Mouse (Mus musculus) lung, embryonic 15.5 days (tissue): ENCODE data around the gene Aco2. TPM values are rescaled to one million over a fixed set of nuclear protein-coding genes. Genes with fewer than 3 reads are reported as not detected.
A peak's percentile ranks its signal among the peaks of the same experiment; 100 is the strongest.
"Not testable (repeated sequence)": the region's sequence is repeated elsewhere in the genome, so short reads cannot be mapped to it uniquely, and the experiment has no call there.

Experiments
- ATAC-seq: fragments of 200-750 bp; cut with Nextera tagmentation; 2 replicates; pipeline ENCODE4 v1.8.0; 2017; ENCODE audit warnings: moderate number of reproducible peaks, borderline replicate concordance; ENCODE audit not compliant: low FRiP score, low TSS enrichment; ENCODE audit errors: extremely low read depth
- H3K27ac ChIP-seq: fragments of 300-500 bp; sonication (generic); 2 replicates; pipeline ENCODE4 v1.5.1; 2015; ENCODE audit warnings: moderate library complexity, mild to moderate bottlenecking, inconsistent platforms
- H3K27me3 ChIP-seq: fragments of 300-500 bp; sonication (generic); 2 replicates; pipeline ENCODE4 v1.6.1; 2015; ENCODE audit warnings: inconsistent platforms
- H3K36me3 ChIP-seq: fragments of 300-500 bp; sonication (generic); 2 replicates; pipeline ENCODE4 v1.6.1; 2015; ENCODE audit warnings: inconsistent platforms
- H3K4me1 ChIP-seq: fragments of 300-500 bp; sonication (generic); 2 replicates; pipeline ENCODE4 v1.6.1; 2015; ENCODE audit warnings: inconsistent platforms
- H3K4me2 ChIP-seq: fragments of 300-500 bp; sonication (generic); 2 replicates; pipeline ENCODE4 v1.6.1; 2015; ENCODE audit warnings: inconsistent platforms, mild to moderate bottlenecking, moderate library complexity
- H3K4me3 ChIP-seq: fragments of 300-500 bp; sonication (generic); 2 replicates; pipeline ENCODE4 v1.5.1; 2015; ENCODE audit warnings: mild to moderate bottlenecking, inconsistent platforms
- H3K9ac ChIP-seq: fragments of 300-500 bp; sonication (generic); 2 replicates; pipeline ENCODE4 v1.6.1; 2015; ENCODE audit warnings: inconsistent platforms
- H3K9me3 ChIP-seq: fragments of 300-500 bp; sonication (generic); 2 replicates; pipeline ENCODE4 v1.6.1; 2016; ENCODE audit warnings: inconsistent platforms
- WGBS: fragments of 180-500 bp; shearing (Covaris S2); methylation state at CpG from one replicate; pipeline ENCODE4 v1.1.7; 2015; 5-methylcytosine and 5-hydroxymethylcytosine counted together
- polyA plus RNA-seq: library from polyadenylated mRNA; unstranded; fragments of >200 nt; fragmentation: Nextera tagmentation; extraction: Ambion mirVana; gene quantifications from 2 replicates; pipeline ENCODE4 v1.2.1, GENCODE M21; 2015

Aco2 gene
- polyA plus RNA-seq, 1 experiment from 2014 or later: 173 TPM

DNA sequence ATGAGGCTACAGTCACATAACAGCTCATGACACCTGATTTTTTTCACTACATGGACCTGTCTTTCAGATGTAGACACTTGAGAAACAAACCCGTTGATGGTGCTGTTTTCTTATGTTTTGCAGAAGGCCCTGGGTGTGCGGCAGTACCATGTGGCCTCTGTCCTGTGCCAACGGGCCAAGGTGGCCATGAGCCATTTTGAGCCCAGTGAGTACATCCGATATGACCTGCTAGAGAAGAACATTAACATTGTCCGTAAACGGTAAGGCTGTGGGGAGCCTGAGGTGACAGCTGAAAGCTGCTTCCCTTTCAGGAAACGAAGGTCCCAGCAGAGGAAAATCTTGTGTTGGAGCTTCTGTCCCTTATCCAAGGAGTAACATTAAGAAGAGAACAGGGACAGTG lies 17.1 kb downstream of the Aco2 start:
- no peaks in the 10 kb centered on the region for H3K9me3 ChIP-seq
- 85% methylated on average over 7 of the region's 7 CpGs for WGBS
- ATAC-seq: no peak

DNA sequence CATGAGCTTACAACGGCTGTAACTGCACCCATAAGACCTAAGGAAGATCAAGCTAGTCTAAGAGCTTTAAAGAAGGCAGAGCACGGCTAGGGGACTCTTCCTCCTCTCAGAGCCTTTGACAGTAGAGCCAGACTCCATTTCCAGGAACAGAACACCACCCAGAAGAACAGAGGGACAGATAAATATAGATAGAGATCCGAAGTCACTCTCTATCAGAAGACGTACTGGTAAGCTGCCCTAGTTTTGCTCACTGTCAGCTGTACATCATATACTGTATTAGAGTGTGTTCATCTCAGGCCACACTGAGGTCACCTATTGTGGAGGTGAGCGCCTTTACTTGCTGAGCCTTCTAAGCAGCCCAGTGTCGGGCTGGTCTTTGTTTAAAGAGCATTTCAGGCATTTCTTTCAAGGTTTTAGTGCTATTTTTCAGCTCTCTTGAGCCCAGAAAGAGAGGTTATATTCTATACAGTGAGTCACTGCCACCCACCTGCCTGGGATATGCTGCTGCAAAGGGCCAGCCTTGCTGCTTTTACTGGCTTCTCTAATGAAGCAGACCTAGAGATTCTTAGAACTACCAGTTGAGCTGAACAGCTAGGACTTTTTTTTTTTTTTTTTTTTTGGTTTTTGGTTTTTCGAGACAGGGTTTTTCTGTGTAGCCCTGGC lies 19.2 kb downstream of the Aco2 start:
- Histone ChIP-seq H3K27ac (no peak overlapping the region), H3K4me2 (no peak overlapping the region), H3K9ac (no peak overlapping the region), H3K4me3 (no peak overlapping the region), H3K27me3 (no peaks in the 10 kb centered on the region), H3K9me3 (no peaks in the 10 kb centered on the region), H3K4me1 (no peaks in the 10 kb centered on the region), H3K36me3 (peaks cover 49% of the 10 kb centered on the region)
- ATAC-seq: no peak
- 84% methylated on average over 7 of the region's 7 CpGs for WGBS

More for the DNA sequence above, 17.1 kb downstream of the Aco2 start:
- Histone ChIP-seq H3K27me3 (no peaks in the 10 kb centered on the region), H3K9ac (no peak overlapping the region), H3K4me1 (no peaks in the 10 kb centered on the region), H3K36me3 (peaks cover 34% of the 10 kb centered on the region), H3K4me3 (no peak overlapping the region), H3K27ac (no peak overlapping the region), H3K4me2 (no peak overlapping the region)

DNA sequence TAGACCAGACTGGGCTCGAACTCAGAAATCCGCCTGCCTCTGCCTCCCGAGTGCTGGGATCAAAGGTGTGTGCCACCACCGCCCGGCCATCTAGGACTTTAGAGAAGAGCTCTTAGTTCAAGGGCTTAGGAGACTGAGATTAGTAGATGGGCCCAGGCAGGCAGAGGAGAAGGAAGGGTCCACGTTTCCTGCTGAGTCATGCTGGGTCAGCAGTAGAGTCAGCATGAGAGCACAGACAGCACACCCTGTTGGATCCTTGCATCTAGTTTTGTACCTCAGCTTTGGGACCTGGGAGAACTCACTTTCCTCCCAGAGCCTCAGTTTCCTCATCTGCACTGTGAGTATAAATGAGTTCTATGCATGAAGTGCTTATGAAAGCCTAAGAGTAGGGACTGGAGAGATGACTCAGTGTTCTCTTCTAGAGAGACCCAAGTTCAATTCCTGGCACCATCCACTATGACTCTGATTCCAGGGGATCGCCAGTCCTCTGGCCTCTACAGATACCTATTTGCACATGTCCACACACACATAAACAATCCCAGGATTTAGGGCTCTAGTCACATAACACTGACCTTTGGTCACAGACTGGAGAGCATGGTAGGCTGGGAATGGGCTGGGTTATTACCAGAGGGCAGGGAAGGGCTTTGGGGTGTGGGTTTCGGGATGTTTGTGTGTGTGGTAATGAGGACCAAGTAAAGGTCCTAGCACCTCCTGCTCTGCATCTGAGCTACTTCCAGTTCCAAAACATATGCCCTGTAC lies 19.9 kb downstream of the Aco2 start:
- no peak for ATAC-seq
- Histone ChIP-seq H3K4me2 (no peak overlapping the region), H3K27me3 (no peaks in the 10 kb centered on the region), H3K27ac (no peak overlapping the region), H3K9ac (no peak overlapping the region), H3K9me3 (no peaks in the 10 kb centered on the region), H3K4me3 (no peak overlapping the region), H3K4me1 (no peaks in the 10 kb centered on the region), H3K36me3 (peaks cover 54% of the 10 kb centered on the region)
- WGBS: 86% methylated on average over 8 of the region's 8 CpGs

DNA sequence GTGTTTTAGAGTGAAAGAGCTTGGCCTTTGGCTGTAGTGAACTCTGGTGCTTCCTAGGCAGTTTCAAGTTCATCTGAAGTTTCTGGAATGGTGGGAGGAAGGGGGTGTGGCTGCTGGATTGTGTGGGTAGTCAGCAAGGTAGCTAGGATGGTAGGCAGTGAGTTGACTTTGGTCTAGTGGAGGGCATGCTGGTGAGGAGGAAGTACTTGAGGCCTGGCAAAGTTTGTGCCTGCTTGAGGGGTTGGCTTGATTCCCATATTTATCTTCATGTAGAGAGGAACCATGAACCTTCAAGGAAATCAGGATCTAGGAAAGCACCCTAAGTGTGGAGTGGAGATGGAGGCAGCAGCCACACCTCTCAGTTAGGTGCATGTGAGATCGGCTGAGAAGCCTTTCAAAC lies 21.9 kb downstream of the Aco2 start:
- Histone ChIP-seq H3K9me3 (no peaks in the 10 kb centered on the region), H3K4me1 (no peaks in the 10 kb centered on the region), H3K9ac (no peak overlapping the region), H3K36me3 (peaks cover 57% of the 10 kb centered on the region), H3K4me3 (no peak overlapping the region), H3K27me3 (no peaks in the 10 kb centered on the region), H3K4me2 (no peak overlapping the region), H3K27ac (0 out of 2 replicates have a peak overlapping the region, but pooled peaks have one; percentile 4)
- WGBS: 73% methylated on average over 1 of the region's 1 CpGs
- peak; percentile 52 for ATAC-seq

DNA sequence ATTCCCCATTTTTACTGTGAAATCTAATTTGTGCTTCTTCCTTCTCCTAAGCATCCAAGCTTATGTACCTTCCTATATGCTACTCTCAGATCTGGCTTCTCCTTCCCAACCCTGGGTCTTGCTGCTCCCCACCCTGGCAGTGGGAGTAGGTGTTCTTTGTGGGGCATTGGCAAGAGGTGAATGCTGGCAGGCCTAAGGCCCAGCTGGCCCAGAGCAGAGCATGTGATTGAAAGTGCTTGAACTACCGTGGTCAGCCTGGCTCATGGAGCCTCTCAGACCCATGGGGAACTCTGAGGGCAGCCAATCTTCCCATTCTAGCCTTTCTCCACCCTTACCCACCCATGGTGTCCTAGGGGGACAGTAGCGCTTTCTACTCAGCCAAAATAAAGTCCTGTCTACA lies 24.3 kb downstream of the Aco2 start:
- Histone ChIP-seq H3K4me3 (no peak overlapping the region), H3K36me3 (peaks cover 60% of the 10 kb centered on the region), H3K27me3 (no peaks in the 10 kb centered on the region), H3K27ac (no peak overlapping the region), H3K4me1 (no peaks in the 10 kb centered on the region), H3K9ac (no peak overlapping the region), H3K9me3 (no peaks in the 10 kb centered on the region), H3K4me2 (no peak overlapping the region)
- WGBS: 92% methylated on average over 2 of the region's 2 CpGs
- ATAC-seq: no peak

DNA sequence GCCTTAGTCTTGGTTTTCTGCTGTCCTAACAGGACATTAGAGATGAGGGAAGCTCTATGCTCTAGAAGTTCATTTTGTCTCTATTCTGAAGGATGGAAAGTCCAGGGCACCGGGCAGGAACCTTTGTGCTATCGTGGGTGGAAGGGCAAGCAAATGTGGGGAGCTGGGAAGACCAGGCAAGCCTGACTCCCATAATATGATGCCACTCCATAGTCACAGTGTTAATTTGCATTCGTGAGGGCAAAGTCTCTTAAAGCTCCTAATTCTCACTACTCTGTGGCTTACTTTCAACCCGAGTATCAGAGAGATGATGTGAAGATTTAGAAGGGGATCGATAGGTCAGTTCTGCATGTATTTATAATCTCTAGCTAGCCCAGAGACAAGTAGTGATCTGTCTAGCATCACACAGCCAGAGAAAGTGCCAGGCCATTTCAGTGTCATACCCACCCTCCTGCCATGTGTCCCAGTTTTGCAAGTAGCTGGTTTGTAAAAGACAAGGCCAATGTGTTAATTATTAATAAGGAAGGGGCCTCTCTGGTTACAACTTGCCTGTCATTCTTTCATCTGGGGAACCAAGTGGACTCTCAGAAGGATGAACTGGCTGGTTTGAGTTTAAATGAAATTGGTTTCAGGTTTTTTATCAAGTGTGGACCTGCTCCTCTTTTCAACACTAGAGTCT lies 25.6 kb downstream of the Aco2 start:
- H3K4me3 ChIP-seq: no peak overlapping the region
- H3K9ac ChIP-seq: no peak overlapping the region
- H3K27ac ChIP-seq: no peak overlapping the region
- 83% methylated on average over 5 of the region's 5 CpGs for WGBS
- H3K4me1 ChIP-seq: no peaks in the 10 kb centered on the region
- no peak for ATAC-seq
- H3K9me3 ChIP-seq: no peaks in the 10 kb centered on the region
- no peak overlapping the region for H3K4me2 ChIP-seq
- no peaks in the 10 kb centered on the region for H3K27me3 ChIP-seq
- H3K36me3 ChIP-seq: peaks cover 56% of the 10 kb centered on the region

DNA sequence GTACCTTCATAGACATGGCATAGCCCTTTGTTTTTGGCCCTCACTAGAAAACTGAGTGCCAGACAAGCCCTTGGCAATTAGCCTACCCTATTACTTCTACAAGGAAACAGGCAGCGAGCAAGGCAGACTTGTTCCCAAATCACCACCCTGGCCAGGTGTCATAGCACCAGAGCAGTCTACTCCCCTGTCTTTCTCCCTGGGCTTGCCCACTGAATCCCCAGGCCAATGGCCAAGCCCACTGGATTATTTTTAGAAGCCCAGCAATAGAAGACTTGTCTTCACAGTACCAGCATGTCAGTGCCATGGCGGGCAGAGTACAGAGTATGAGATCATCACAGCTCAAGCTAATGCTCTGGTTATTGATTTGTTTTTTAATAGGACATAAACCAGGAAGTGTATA lies 26.6 kb downstream of the Aco2 start:
- Histone ChIP-seq H3K9ac (no peak overlapping the region), H3K27me3 (no peaks in the 10 kb centered on the region), H3K27ac (no peak overlapping the region), H3K4me2 (no peak overlapping the region), H3K9me3 (no peaks in the 10 kb centered on the region), H3K36me3 (peaks cover 57% of the 10 kb centered on the region), H3K4me1 (no peaks in the 10 kb centered on the region), H3K4me3 (no peak overlapping the region)
- WGBS: 80% methylated on average over 2 of the region's 2 CpGs
- no peak for ATAC-seq

DNA sequence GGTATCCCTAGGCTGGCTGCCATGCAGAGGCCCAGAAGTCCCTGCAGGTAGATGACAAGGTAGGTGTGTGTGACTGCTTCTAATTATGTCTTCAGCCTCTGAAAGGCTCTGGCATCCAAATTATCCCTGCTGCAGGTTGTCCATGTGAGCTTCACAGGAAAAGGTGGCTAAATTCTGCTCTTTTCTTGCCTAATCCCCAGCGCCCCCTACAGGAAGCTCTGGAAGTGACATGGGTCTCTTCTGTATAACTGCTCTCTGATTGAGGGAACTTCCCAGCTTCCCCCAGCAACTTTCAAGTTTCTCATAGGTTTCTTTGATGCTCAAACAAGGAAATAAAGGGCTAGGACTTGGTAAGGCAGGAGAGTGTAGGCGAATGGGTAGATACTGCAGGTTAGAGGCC lies 32.8 kb downstream of the Aco2 start:
- H3K27me3 ChIP-seq: no peaks in the 10 kb centered on the region
- no peak overlapping the region for H3K4me3 ChIP-seq
- no peaks in the 10 kb centered on the region for H3K9me3 ChIP-seq
- no peaks in the 10 kb centered on the region for H3K4me1 ChIP-seq
- H3K27ac ChIP-seq: no peak overlapping the region
- WGBS: 37% methylated on average over 2 of the region's 2 CpGs
- no peak overlapping the region for H3K9ac ChIP-seq
- ATAC-seq: no peak
- H3K36me3 ChIP-seq: peaks cover 77% of the 10 kb centered on the region
- H3K4me2 ChIP-seq: no peak overlapping the region

DNA sequence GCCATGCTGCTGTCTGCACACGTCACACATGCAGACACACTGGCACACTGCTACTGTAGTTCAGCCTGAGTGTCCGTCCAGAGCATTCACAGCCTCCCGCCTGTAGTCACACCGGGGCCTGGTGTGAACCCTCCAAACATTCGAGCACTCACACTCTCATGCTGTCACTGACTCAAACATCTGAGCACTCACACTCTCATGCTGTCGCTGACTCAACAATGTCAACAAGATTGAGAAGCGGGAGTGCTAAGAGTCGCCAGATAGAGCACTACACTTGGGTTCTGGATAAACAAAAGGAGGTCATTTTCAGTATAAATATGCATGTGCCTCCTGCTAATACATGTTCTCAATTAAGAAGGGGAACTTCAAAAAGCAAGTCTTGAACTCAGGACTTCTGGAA lies 35.8 kb downstream of the Aco2 start:
- Histone ChIP-seq H3K4me2 (no peak overlapping the region), H3K9me3 (no peaks in the 10 kb centered on the region), H3K27ac (no peak overlapping the region), H3K4me1 (no peaks in the 10 kb centered on the region), H3K9ac (no peak overlapping the region), H3K4me3 (no peak overlapping the region), H3K27me3 (no peaks in the 10 kb centered on the region), H3K36me3 (peaks cover 85% of the 10 kb centered on the region)
- WGBS: 71% methylated on average over 8 of the region's 8 CpGs
- no peak for ATAC-seq

DNA sequence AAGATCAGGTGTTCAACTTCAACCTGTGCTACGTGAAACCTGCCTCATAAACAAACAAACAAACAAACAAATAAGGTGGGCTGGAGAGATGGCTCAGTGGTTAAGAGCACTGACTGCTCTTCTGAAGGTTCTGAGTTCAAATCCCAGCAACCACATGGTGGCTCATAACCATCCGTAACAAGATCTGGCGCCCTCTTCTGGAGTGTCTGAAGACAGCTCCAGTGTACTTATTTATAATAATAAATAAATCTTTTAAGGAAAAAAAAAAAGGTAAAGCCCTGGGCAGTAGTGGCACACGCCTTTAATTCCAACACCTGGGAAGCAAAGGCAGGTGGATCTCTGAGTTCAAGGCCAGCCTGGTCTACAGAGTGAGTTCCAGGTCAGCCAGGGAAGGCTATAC lies 36.7 kb downstream of the Aco2 start:
- H3K27me3 ChIP-seq, H3K27ac ChIP-seq, H3K9ac ChIP-seq, H3K4me1 ChIP-seq, H3K4me2 ChIP-seq, H3K4me3 ChIP-seq, ATAC-seq, H3K9me3 ChIP-seq: not testable (repeated sequence)
- WGBS: 88% methylated on average over 4 of the region's 4 CpGs
- peaks cover 86% of the 10 kb centered on the region for H3K36me3 ChIP-seq

DNA sequence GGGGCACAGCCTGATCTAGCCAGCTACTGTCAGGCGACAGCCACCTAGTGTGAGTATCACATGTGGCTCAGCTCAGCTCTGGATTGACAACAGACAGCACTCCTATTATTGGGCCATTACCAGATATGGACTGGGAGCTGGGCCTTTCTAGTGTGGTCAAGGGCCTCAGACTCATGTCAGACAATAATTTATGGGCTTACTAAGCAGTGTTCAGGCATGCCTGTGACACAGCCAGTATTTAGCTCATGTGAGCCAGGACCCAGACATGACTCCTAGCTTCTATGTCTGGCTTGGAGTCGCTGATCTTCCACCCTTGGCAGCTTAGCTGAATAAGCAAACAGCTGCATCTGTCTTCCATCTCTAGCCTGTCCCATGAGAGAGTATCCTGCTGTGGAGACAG lies 40.4 kb downstream of the Aco2 start:
- H3K36me3 ChIP-seq: peaks cover 93% of the 10 kb centered on the region
- no peaks in the 10 kb centered on the region for H3K9me3 ChIP-seq
- no peaks in the 10 kb centered on the region for H3K4me1 ChIP-seq
- 74% methylated on average over 2 of the region's 2 CpGs for WGBS
- ATAC-seq: no peak
- no peak overlapping the region for H3K9ac ChIP-seq
- H3K27me3 ChIP-seq: no peaks in the 10 kb centered on the region
- H3K4me3 ChIP-seq: no peak overlapping the region
- no peak overlapping the region for H3K27ac ChIP-seq
- H3K4me2 ChIP-seq: no peak overlapping the region

DNA sequence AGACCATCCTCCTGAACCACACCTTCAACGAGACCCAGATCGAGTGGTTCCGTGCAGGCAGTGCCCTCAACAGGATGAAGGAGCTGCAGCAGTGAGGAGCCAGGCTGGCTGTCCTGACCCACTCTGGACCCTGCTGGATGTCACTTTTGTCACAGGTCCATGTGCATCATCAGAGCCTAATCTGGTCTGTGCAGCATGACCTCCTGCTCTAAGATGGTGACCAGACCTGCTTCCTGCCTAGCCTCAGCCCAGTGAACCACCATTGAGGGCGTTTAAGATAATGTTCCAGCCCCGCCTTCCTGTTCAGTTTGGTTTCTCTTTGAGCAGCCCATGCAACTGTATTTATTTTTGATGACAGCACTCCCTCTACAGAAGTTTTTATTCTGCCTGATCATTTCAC lies 42.6 kb downstream of the Aco2 start:
- H3K4me3 ChIP-seq: no peak overlapping the region
- WGBS: 79% methylated on average over 5 of the region's 5 CpGs
- ATAC-seq: no peak

More for the DNA sequence above, 42.6 kb downstream of the Aco2 start:
- no peak overlapping the region for H3K9ac ChIP-seq
- no peak overlapping the region for H3K4me2 ChIP-seq
- no peaks in the 10 kb centered on the region for H3K4me1 ChIP-seq
- H3K27me3 ChIP-seq: no peaks in the 10 kb centered on the region
- no peaks in the 10 kb centered on the region for H3K9me3 ChIP-seq
- peaks cover 74% of the 10 kb centered on the region for H3K36me3 ChIP-seq
- no peak overlapping the region for H3K27ac ChIP-seq
